Mouse (Mus musculus) effector memory CD4-positive, alpha-beta T cell, adult 5 months (primary cell): ENCODE data around the gene Acnat1. TPM values are rescaled to one million over a fixed set of nuclear protein-coding genes. Genes with fewer than 3 reads are reported as not detected.

ENCODE experiments used
- polyA plus RNA-seq: library from polyadenylated mRNA; unstranded; fragments of 100-300 nt; shearing (Covaris generic); gene quantifications from one replicate; pipeline ENCODE4 v1.2.1, GENCODE M21; 2017

Acnat1 gene
- not detected for polyA plus RNA-seq

DNA sequence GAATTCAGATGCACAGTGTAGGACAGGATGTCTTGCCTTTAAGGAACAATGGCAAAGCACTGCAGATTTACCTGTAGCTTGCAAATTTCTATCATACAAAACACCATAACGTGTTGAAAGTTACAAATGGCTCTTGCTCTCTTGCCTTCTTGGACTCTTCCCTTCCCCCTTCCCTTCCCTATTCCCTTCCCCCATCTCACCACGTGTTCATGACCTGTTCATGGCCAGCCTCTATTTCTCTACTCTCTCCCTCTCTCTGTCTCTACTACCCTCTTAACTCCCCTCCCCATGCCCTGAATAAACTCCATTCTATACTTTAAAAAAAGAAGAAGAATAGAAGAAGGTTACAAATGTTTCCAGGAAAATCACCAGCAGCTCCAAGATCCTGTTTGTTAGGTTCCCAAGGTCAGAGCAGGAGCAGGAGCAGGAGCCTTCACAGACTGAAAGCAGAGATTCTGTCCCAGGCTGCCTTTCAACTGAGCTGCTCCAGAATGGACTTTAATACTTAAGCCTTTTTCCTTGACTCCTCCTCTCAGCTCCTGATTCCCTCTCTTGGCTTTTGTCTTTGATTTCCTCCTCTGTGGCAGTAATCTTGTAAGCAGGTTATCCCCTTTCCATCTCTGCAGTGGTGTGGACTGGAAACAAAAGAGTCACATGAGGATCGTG, at the start of gene Acnat1:
Gene Acnat1 (minus strand): TSS at position 478 of the 666 bp plus-strand sequence.

DNA sequence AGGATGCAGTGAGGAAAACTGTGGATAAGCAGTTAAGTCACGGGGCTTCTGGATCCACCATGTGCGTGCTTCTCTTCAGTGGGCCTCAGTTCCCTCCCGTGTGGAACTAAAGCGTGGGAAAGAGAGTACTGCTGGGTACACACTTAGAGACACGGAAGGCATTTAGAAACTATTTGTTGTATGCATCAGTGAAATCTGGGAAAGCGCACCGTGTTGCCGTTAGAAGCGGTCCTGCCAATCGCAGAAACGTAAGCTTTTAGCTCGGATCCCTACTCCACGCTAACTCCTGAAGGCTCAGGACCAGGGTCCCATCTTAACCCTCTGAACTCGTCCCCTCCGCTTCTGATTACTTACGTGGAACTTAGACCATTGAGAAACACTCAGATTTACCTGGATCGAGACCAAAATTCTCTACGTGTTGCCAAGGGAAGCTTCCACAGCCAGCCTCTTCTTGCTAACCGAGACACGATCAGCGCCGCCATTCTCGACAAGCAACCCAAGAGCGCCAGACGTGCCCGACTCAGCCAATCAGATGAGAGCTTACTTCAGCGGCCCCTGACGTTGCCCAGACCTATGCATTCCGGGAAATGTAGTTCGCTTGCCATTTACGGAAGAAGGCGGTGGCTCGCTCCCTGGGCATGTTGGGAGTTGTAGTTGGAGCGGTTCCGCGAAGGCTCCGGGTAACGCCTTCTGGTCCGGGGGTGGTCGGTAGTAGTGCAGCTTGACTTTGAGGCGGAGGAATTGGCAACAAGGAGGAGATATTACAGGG, 47.0 kb upstream of the Acnat1 start, which contains the start of the genes Mrpl50 and Zfp189:
Gene Mrpl50 (minus strand): TSS at position 522 of the 769 bp plus-strand sequence.
Gene Zfp189 (plus strand): TSS at position 605 of the 769 bp plus-strand sequence.

DNA sequence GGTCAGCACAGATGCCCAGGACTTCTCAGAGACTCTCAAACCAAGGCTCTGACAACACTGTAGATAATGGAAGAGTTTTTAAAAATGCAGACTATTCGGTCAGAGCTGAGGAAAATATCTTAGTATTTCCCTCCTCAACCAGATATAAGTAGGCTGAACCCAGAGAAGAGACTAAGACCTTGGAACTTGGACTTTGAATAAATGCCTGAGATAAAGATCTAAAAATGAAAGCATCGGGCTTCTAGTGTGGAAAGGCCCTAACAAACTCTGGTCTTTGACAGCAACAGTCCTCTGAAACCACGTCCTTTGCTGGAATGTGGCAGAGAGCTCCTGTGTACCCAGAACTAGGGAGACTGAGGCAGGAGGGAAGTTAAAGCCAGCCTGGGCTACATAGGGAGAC, 32.7 kb upstream of the Acnat1 start, which contains the start of gene Baat:
Gene Baat (minus strand): TSS at position 172 of the 400 bp plus-strand sequence.

DNA sequence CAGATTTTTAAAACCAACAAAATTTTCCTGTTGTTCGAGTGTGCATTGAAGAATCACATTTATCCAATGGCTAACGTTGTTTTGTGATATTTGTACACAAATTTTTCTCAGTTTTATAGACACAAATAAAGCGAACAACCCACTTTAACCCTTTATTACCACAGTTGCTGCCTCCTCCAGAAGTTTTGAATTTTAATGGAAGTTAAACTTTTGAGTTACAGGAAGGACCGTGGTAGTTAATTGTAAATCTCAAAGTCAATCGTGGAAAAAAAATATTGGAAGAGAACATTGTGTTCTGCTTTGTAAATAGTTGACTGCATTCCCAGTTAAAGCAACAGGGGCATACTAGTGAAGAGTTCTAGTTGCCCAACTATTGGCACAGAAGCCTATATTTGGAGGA, 65.8 kb downstream of the Acnat1 start, which contains the start of gene Acnat2:
Gene Acnat2 (minus strand): TSS at position 195 of the 400 bp plus-strand sequence.

Other genes with a start within 250 kb of the Acnat1 start
- gene Acnat2, start 65.8 kb downstream of the Acnat1 start, polyA plus RNA-seq = not detected
- gene Baat, start 32.6 kb upstream of the Acnat1 start, polyA plus RNA-seq = not detected
- gene Mrpl50, start 47.2 kb upstream of the Acnat1 start, polyA plus RNA-seq = 16.1 TPM
- gene Zfp189, start 47.3 kb upstream of the Acnat1 start, polyA plus RNA-seq = 1.2 TPM
- not detected for gene Aldob, start 75.6 kb upstream of the Acnat1 start, polyA plus RNA-seq
- not detected for gene Tmem246, start 124.0 kb upstream of the Acnat1 start, polyA plus RNA-seq
- gene Rnf20, start 158.1 kb upstream of the Acnat1 start, polyA plus RNA-seq = 55.6 TPM
- gene Ppp3r2, start 208.1 kb upstream of the Acnat1 start, polyA plus RNA-seq = not detected